Mouse (Mus musculus): Measurements from ENCODE around the gene Phf20.

- TF ChIP-seq POLR2A (IDR thresholded peaks at IDR 0.05; ENCODE audit: extremely low read depth, insufficient read depth, low read length): no peak
- no peak for TF ChIP-seq CTCF (IDR thresholded peaks at IDR 0.05; ENCODE audit: low read depth, low read length)
Measured at GRCm38 (mm10) chr2:156151538-156151937, 44.7 kb upstream of the Phf20 start.
